Mouse (Mus musculus) embryonic facial prominence, embryonic 11.5 days (tissue): Measurements from ENCODE around the gene Mbl2. TPM values are rescaled to one million over a fixed set of nuclear protein-coding genes. Genes with fewer than 3 reads are reported as not detected.

Source experiments
- ATAC-seq: fragments of 200-750 bp; cut with Nextera tagmentation; replicated peaks from 2 replicates; pipeline ENCODE4 v1.8.0; 2017; ENCODE audit warnings: low read depth; ENCODE audit not compliant: insufficient number of reproducible peaks, low FRiP score, low TSS enrichment
- DNase-seq: peaks from one replicate; pipeline ENCODE4 v3.0.0-alpha.2; 2015; ENCODE audit warnings: low spot score
- H3K27ac ChIP-seq: fragments of 300-500 bp; sonication (generic); replicated peaks from 2 replicates; pipeline ENCODE4 v1.5.1; 2014; ENCODE audit warnings: mild to moderate bottlenecking, low read depth, low read length, control low read depth
- H3K27me3 ChIP-seq: fragments of 300-500 bp; sonication (generic); 2 replicates; pipeline ENCODE4 v1.6.1; 2014; ENCODE audit warnings: mild to moderate bottlenecking, low read length, moderate library complexity, mixed read lengths; ENCODE audit not compliant: control insufficient read depth, insufficient read depth
- H3K36me3 ChIP-seq: fragments of 300-500 bp; sonication (generic); replicated peaks from 2 replicates; pipeline ENCODE4 v1.6.1; 2014; ENCODE audit warnings: low read depth, mild to moderate bottlenecking, low read length, moderate library complexity, mixed read lengths; ENCODE audit not compliant: control insufficient read depth, insufficient read depth
- H3K4me1 ChIP-seq: fragments of 300-500 bp; sonication (generic); 2 replicates; pipeline ENCODE4 v1.6.1; 2014; ENCODE audit warnings: low read length, mixed read lengths; ENCODE audit not compliant: control insufficient read depth, insufficient read depth
- H3K4me2 ChIP-seq: fragments of 300-500 bp; sonication (generic); 2 replicates; pipeline ENCODE4 v1.6.1; 2014; ENCODE audit warnings: low read depth, mild to moderate bottlenecking, control low read depth, low read length, moderate library complexity
- H3K4me3 ChIP-seq: fragments of 300-500 bp; sonication (generic); 2 replicates; pipeline ENCODE4 v1.5.1; 2014; ENCODE audit warnings: low read depth, low read length, control low read depth
- H3K9ac ChIP-seq: fragments of 300-500 bp; sonication (generic); replicated peaks from 2 replicates; pipeline ENCODE4 v1.6.1; 2014; ENCODE audit warnings: mild to moderate bottlenecking, control low read depth, low read length
- H3K9me3 ChIP-seq: fragments of 300-500 bp; sonication (generic); replicated peaks from 2 replicates; pipeline ENCODE4 v1.6.1; 2016; ENCODE audit warnings: mild to moderate bottlenecking, low read length, inconsistent platforms, mixed read lengths; ENCODE audit not compliant: control insufficient read depth
- WGBS: fragments of 180-500 bp; shearing (Covaris S2); extraction: QIAGEN DNeasy Blood & Tissue Kit; methylation state at CpG from one replicate; pipeline ENCODE4 v1.1.7; 2014; 5-methylcytosine and 5-hydroxymethylcytosine counted together
- microRNA-seq: library from miRNA; unstranded; fragments of <30 nt; microRNA quantifications from one replicate; pipeline ENCODE4, GENCODE M21; 2016; ENCODE audit warnings: borderline number of aligned reads
- polyA plus RNA-seq: library from polyadenylated mRNA; unstranded; fragments of >200 nt; fragmentation: Nextera tagmentation; extraction: Ambion mirVana; gene quantifications from 2 replicates; pipeline ENCODE4 v1.2.1, GENCODE M21; 2014

The Mbl2 gene
- polyA plus RNA-seq, 1 experiment from 2014 or later, result not detected

GRCm38 (mm10) chr19:30247359-30247758 is 14.6 kb downstream of the Mbl2 start:
- Histone ChIP-seq H3K4me2 (no peak overlapping the region), H3K36me3 (no peaks in the 10 kb centered on the region), H3K9ac (no peak overlapping the region), H3K27me3 (no peaks in the 10 kb centered on the region), H3K27ac (no peak overlapping the region), H3K9me3 (no peaks in the 10 kb centered on the region), H3K4me1 (no peaks in the 10 kb centered on the region), H3K4me3 (no peak overlapping the region)
- WGBS, result 23% methylated on average over 11 of the region's 11 CpGs
- DNase-seq, result peak; percentile 68
- ATAC-seq, result no peak

- 8% methylated on average over 8 of the region's 8 CpGs for WGBS
Measured at GRCm38 (mm10) chr19:30248822-30249221, 16.1 kb downstream of the Mbl2 start.

GRCm38 (mm10) chr19:30252253-30252652 is 19.5 kb downstream of the Mbl2 start:
- no peak overlapping the region for H3K4me2 ChIP-seq
- H3K36me3 ChIP-seq, result no peaks in the 10 kb centered on the region
- ATAC-seq (no peak), DNase-seq (no peak)
- no peak overlapping the region for H3K9ac ChIP-seq
- no peaks in the 10 kb centered on the region for H3K9me3 ChIP-seq
- H3K4me3 ChIP-seq, result no peak overlapping the region
- 60% methylated on average over 2 of the region's 2 CpGs for WGBS
- H3K27ac ChIP-seq, result no peak overlapping the region
- H3K4me1 ChIP-seq, result no peaks in the 10 kb centered on the region
- H3K27me3 ChIP-seq, result no peaks in the 10 kb centered on the region

More at GRCm38 (mm10) chr19:30248822-30249221, 16.1 kb downstream of the Mbl2 start:
- H3K4me3 ChIP-seq, result no peak overlapping the region
- no peak overlapping the region for H3K9ac ChIP-seq
- H3K4me2 ChIP-seq, result no peak overlapping the region
- DNase-seq, result peak; percentile 88
- no peaks in the 10 kb centered on the region for H3K4me1 ChIP-seq
- no peak for ATAC-seq
- no peaks in the 10 kb centered on the region for H3K9me3 ChIP-seq
- H3K27me3 ChIP-seq, result no peaks in the 10 kb centered on the region
- H3K36me3 ChIP-seq, result no peaks in the 10 kb centered on the region
- no peak overlapping the region for H3K27ac ChIP-seq

GRCm38 (mm10) chr19:30256339-30256738 is 23.6 kb downstream of the Mbl2 start:
- WGBS, result 17% methylated on average over 6 of the region's 6 CpGs
- Histone ChIP-seq H3K4me1 (no peaks in the 10 kb centered on the region), H3K27me3 (no peaks in the 10 kb centered on the region), H3K36me3 (no peaks in the 10 kb centered on the region), H3K4me2 (no peak overlapping the region), H3K9me3 (no peaks in the 10 kb centered on the region), H3K4me3 (no peak overlapping the region), H3K27ac (no peak overlapping the region), H3K9ac (no peak overlapping the region)
- ATAC-seq, result no peak
- no peak for DNase-seq

- H3K9ac ChIP-seq, result no peak overlapping the region
- DNase-seq (no peak), ATAC-seq (no peak)
- H3K36me3 ChIP-seq, result no peaks in the 10 kb centered on the region
- 67% methylated on average over 5 of the region's 5 CpGs for WGBS
- no peaks in the 10 kb centered on the region for H3K27me3 ChIP-seq
- H3K4me2 ChIP-seq, result no peak overlapping the region
- H3K9me3 ChIP-seq, result no peaks in the 10 kb centered on the region
- H3K27ac ChIP-seq, result no peak overlapping the region
- H3K4me3 ChIP-seq, result no peak overlapping the region
- no peaks in the 10 kb centered on the region for H3K4me1 ChIP-seq
Measured at GRCm38 (mm10) chr19:30281125-30281524, 48.4 kb downstream of the Mbl2 start.

GRCm38 (mm10) chr19:30287899-30288490 is 55.3 kb downstream of the Mbl2 start:
- no peak overlapping the region for H3K27ac ChIP-seq
- no peaks in the 10 kb centered on the region for H3K27me3 ChIP-seq
- DNase-seq, result no peak
- no peak overlapping the region for H3K4me2 ChIP-seq
- H3K36me3 ChIP-seq, result no peaks in the 10 kb centered on the region
- H3K4me3 ChIP-seq, result no peak overlapping the region
- H3K4me1 ChIP-seq, result no peaks in the 10 kb centered on the region
- no peak overlapping the region for H3K9ac ChIP-seq
- no peak for ATAC-seq
- 89% methylated on average over 6 of the region's 6 CpGs for WGBS
- H3K9me3 ChIP-seq, result no peaks in the 10 kb centered on the region

Small RNAs within 50 kb of the gene (microRNA-seq; reads per million reads assigned to microRNA genes)
- not detected for gene Gm24108

Other genes starting within 250 kb of the Mbl2 start
- not detected in 2 replicates for gene Trpd52l3, start 229.2 kb upstream of the Mbl2 start, polyA plus RNA-seq
- 91.4 and 100 TPM in 2 replicates for gene Uhrf2, start 202.4 kb upstream of the Mbl2 start, polyA plus RNA-seq
- gene Gldc, start 57.5 kb upstream of the Mbl2 start, polyA plus RNA-seq, result 6.3 and 9.4 TPM in 2 replicates